Mouse (Mus musculus): ENCODE measurements at regions not wholly inside any gene's neighbourhood (a gene's known extent, or its start where the extent isn't known, plus 50 kb on each side); places are given as distances from the start of the nearest gene placed in this dataset.
A peak's percentile ranks its signal among the peaks of the same experiment; 100 is the strongest.

GRCm38 (mm10) chr6:120614526-120614925 is 51.6 kb upstream of the Cecr2 start:
- DNase-seq (ENCODE audit: low spot score) = no peak

- no peak for DNase-seq (ENCODE audit: low spot score)
Observed at GRCm38 (mm10) chr6:120612346-120612745, 53.8 kb upstream of the Cecr2 start.

GRCm38 (mm10) chr6:120609858-120610257 is 56.3 kb upstream of the Cecr2 start:
- DNase-seq (ENCODE audit: low spot score) = no peak

GRCm38 (mm10) chr6:120605471-120605870 is 60.7 kb upstream of the Cecr2 start:
- DNase-seq (ENCODE audit: low spot score) = no peak

GRCm38 (mm10) chr6:120604020-120604958 is 61.9 kb upstream of the Cecr2 start:
- DNase-seq (ENCODE audit: low spot score) = no peak

- peak; percentile 43 for DNase-seq (ENCODE audit: low spot score)
Observed at GRCm38 (mm10) chr6:120603454-120603853, 62.7 kb upstream of the Cecr2 start.

GRCm38 (mm10) chr6:120600376-120600775 is 65.8 kb upstream of the Cecr2 start:
- no peak for DNase-seq (ENCODE audit: low spot score)

GRCm38 (mm10) chr6:120598471-120598870 is 67.4 kb upstream of the Hdhd5 start:
- no peak for DNase-seq (ENCODE audit: low spot score)

- no peak for DNase-seq (ENCODE audit: low spot score)
Observed at GRCm38 (mm10) chr6:120597887-120598286, 66.8 kb upstream of the Hdhd5 start.

GRCm38 (mm10) chr6:120596717-120597116 is 65.6 kb upstream of the Hdhd5 start:
- no peak for DNase-seq (ENCODE audit: low spot score)

GRCm38 (mm10) chr6:120594463-120594862 is 63.3 kb upstream of the Hdhd5 start:
- DNase-seq (ENCODE audit: low spot score) = no peak

- DNase-seq (ENCODE audit: low spot score) = no peak
Observed at GRCm38 (mm10) chr6:120592705-120593104, 61.6 kb upstream of the Hdhd5 start.

GRCm38 (mm10) chr6:120592031-120592681 is 61.0 kb upstream of the Hdhd5 start:
- DNase-seq (ENCODE audit: low spot score) = no peak

GRCm38 (mm10) chr6:120590191-120590590 is 59.1 kb upstream of the Hdhd5 start:
- DNase-seq (ENCODE audit: low spot score) = no peak

GRCm38 (mm10) chr6:120588701-120589659 is 57.9 kb upstream of the Hdhd5 start:
- no peak for DNase-seq (ENCODE audit: low spot score)

GRCm38 (mm10) chr6:120585941-120586280 is 54.8 kb upstream of the Hdhd5 start:
- no peak for DNase-seq (ENCODE audit: low spot score)

GRCm38 (mm10) chr6:120585118-120585940 is 54.2 kb upstream of the Hdhd5 start:
- DNase-seq (ENCODE audit: low spot score) = no peak

GRCm38 (mm10) chr6:120581748-120582147 is 50.6 kb upstream of the Hdhd5 start:
- DNase-seq (ENCODE audit: low spot score) = no peak
